Mouse (Mus musculus) adrenal gland, postnatal 36 days (tissue): Measurements from ENCODE around the gene Eif4g1. TPM values are rescaled to one million over a fixed set of nuclear protein-coding genes. Genes with fewer than 3 reads are reported as not detected.

Source experiments
- DNase-seq, 2 experiments: peaks; one replicate each; pipeline ENCODE4 v3.0.0; 2021; ENCODE audit warnings: mixed read lengths in 1 of 2
- total RNA-seq, 2 experiments: library from RNA; stranded (reverse); gene quantifications; 2 replicates each; pipeline ENCODE4 v1.2.3; 2021

Eif4g1 gene
- total RNA-seq, 2 experiments from 2014 or later = 352 to 397 TPM

DNA sequence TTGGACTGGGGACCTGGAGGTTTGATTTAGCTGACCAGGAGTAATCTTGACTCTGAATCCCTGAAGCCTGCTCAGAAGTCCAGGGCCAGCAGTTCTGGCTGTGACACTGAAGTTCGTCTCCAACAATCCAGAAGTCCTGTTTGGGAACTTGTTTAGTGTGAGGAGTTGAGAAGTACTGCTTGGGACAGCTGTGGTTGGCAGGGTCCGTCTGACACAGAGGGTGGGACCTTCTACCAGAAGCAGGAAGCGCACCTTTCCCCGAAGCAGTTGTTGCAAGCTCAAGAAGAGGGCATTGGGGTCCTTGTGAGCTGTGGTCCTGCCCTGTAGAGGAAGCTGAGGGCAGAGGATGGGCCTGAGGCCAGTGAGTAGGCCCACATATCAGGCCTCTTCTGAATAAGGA lies 57.6 kb downstream of the Eif4g1 start:
- no peak for DNase-seq

- DNase-seq = no peak
Observed at GRCm38 (mm10) chr16:20726384-20726783, 58.3 kb downstream of the Eif4g1 start.

GRCm38 (mm10) chr16:20730293-20730711 lies 62.2 kb downstream of the Eif4g1 start:
- DNase-seq = peak; percentile 24 to 28

DNA sequence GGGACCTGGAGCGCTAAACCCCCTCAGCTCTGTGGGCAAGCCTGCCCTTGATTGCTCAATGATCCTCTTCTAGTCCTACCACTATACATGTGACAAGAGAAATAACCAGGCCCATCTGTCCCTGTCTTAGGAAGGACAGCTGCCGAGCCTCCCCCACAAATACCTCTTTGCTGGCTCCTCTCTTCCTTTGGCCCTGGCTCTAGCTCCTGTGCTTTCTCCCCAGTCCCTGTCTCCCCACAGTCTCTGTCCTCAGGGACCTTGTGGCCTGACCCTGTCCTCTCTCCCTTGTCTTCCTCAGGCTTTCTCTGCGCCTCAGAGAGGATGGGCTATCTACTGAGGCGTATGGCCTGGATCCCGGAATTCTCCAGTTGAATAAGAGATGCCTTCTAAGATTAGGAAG lies 63.6 kb downstream of the Eif4g1 start:
- no peak for DNase-seq

GRCm38 (mm10) chr16:20732251-20732924 lies 64.3 kb downstream of the Eif4g1 start:
- no peak for DNase-seq

DNA sequence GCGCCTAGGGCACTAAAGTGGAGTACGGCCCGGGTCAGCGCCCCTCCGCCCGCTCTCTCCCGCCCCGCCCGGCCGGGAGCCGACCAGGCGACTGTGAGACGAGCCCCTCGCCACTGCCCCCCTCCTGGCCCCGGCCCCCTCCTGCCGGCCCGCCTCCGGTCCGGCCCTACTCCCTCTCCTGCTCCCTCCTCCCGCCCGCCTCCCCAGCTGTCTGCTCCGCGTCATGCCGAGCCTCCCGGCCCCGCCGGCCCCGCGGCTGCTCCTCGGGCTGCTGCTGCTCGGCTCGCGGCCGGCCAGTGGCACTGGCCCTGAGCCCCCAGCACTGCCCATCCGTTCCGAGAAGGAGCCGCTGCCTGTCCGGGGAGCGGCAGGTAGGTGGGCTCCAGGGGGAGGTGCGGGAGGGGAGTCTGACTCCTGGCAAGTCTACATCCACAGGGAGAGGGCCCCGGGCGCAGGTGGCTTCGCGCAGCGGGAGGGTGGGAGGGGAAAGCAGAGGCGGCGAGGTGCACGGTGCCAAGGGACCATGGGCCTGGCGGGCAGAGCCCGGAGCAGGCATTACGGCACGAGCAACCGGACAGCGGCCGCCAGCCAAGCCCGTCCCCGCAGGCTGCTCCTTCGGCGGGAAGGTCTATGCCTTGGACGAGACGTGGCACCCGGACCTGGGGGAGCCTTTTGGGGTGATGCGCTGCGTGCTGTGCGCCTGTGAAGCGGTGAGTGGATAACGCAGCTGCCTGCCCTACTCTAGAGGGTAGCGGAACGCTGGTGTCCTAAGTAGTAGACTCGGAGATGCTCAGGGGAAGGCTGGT lies 65.0 kb downstream of the Eif4g1 start, which contains the start of gene Chrd:
TSS of gene Chrd (plus strand) at position 203 of the 806 bp plus-strand sequence.
- peak; percentile 83 to 84 for DNase-seq

- DNase-seq = no peak
Observed at GRCm38 (mm10) chr16:20733731-20734730, 65.9 kb downstream of the Eif4g1 start, which contains the start of gene Thpo. Gene Thpo, minus strand, starts transcription at chr16:20734511.

DNA sequence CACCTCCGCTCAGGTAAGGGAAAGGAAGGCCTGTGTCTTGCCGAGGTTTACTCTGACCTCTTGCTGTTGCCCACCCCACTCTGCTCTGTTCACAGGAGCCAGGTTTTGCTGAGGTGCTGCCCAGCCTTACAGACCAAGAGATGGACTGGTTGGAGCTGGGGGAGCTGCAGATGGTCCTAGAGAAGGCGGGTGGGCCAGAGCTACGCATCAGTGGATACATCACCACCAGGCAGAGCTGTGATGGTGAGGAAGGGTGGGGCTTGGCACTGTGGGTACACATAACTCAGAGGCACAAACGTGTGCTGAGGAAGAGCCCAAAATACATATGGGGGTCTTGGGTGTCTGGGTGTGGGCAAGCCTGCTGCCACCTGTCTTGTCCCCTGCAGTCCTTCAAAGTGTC lies 67.5 kb downstream of the Eif4g1 start:
- DNase-seq = no peak

DNA sequence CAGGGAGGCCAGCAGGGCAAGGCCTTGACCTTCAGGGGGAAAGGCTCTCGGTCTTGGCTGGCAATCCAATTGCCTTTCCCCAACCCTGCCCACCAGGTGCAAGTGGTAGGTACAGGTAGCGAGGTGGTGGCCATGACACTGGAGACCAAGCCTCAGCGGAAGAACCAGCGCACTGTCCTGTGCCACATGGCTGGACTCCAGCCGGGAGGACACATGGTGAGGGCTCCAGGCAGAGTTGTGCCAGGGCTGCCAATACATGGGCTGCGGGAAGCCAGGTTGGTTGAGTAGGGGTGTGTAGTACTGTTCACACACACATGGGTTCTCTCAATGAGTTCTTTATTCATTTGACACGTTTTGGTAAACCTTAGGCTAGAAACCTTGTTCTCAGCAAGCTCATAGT lies 68.1 kb downstream of the Eif4g1 start:
- DNase-seq = no peak

DNA sequence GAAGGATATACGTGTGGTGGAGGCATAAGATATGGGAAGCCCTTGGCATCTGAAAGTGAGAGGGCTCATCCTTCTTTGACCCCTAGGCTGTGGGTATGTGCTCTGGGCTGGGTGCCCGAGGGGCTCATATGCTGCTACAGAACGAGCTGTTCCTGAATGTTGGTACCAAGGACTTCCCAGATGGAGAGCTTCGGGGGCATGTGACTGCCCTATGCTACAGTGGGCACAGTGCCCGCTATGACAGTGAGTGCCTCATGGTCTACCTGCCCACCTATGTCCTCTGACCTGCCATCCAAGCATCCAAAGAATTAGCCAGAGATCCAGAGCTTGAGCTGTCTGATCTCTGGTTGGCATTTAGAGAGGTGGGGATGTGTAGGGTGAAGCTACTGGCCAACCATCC lies 68.7 kb downstream of the Eif4g1 start:
- DNase-seq = no peak

- no peak for DNase-seq
Observed at GRCm38 (mm10) chr16:20739845-20740244, 71.7 kb downstream of the Eif4g1 start.

Other genes with a start within 250 kb of the Eif4g1 start
- 10 to 100 TPM; 59.4 to 78.0 TPM for gene Abcc5, start 241.9 kb upstream of the Eif4g1 start, total RNA-seq
- 10 to 100 TPM; 62.4 to 62.6 TPM for gene Eif2b5, start 169.5 kb upstream of the Eif4g1 start, total RNA-seq
- gene Dvl3, start 151.3 kb upstream of the Eif4g1 start, total RNA-seq = 10 to 100 TPM; 40.7 to 45.2 TPM
- gene Ap2m1, start 132.8 kb upstream of the Eif4g1 start, total RNA-seq = 100 to 1,000 TPM; 279 to 383 TPM
- gene Abcf3, start 119.7 kb upstream of the Eif4g1 start, total RNA-seq = 10 to 100 TPM; 86.0 to 95.3 TPM
- gene Vwa5b2, start 78.8 kb upstream of the Eif4g1 start, total RNA-seq = 1 to 10 TPM; 1.4 to 1.6 TPM
- gene Eef1akmt4, start 56.7 kb upstream of the Eif4g1 start, total RNA-seq = 1 to 10 TPM; 9.5 to 10.0 TPM
- gene Gm49333, start 56.7 kb upstream of the Eif4g1 start, total RNA-seq = under 1 TPM in 1 of 2 experiments, not detected in 1; 0.26 TPM
- gene Alg3, start 56.6 kb upstream of the Eif4g1 start, total RNA-seq = 10 to 100 TPM; 26.9 to 29.8 TPM
- 100 to 1,000 TPM in 1 of 2 experiments, 10 to 100 TPM in 1; 25.3 to 128 TPM for gene Camk2n2, start 47.0 kb upstream of the Eif4g1 start, total RNA-seq
- gene Ece2, start 38.5 kb upstream of the Eif4g1 start, total RNA-seq = 10 to 100 TPM in 1 of 2 experiments, 1 to 10 TPM in 1; 8.9 to 17.5 TPM
- gene Psmd2, start 16.7 kb upstream of the Eif4g1 start, total RNA-seq = 100 to 1,000 TPM; 288 to 322 TPM
- 10 to 100 TPM; 13.5 to 15.0 TPM for gene Fam131a, start 24.9 kb downstream of the Eif4g1 start, total RNA-seq
- 10 to 100 TPM; 37.0 to 56.4 TPM for gene Polr2h, start 49.4 kb downstream of the Eif4g1 start, total RNA-seq
- 10 to 100 TPM; 19.3 to 66.2 TPM for gene Clcn2, start 49.4 kb downstream of the Eif4g1 start, total RNA-seq
- 10 to 100 TPM; 10.4 to 10.6 TPM for gene Chrd, start 64.8 kb downstream of the Eif4g1 start, total RNA-seq
- gene Thpo, start 66.2 kb downstream of the Eif4g1 start, total RNA-seq = 1 to 10 TPM; 1.3 to 1.5 TPM